8 mouse cellular contexts compared by ENCODE assay signal in the genomic region with DNA sequence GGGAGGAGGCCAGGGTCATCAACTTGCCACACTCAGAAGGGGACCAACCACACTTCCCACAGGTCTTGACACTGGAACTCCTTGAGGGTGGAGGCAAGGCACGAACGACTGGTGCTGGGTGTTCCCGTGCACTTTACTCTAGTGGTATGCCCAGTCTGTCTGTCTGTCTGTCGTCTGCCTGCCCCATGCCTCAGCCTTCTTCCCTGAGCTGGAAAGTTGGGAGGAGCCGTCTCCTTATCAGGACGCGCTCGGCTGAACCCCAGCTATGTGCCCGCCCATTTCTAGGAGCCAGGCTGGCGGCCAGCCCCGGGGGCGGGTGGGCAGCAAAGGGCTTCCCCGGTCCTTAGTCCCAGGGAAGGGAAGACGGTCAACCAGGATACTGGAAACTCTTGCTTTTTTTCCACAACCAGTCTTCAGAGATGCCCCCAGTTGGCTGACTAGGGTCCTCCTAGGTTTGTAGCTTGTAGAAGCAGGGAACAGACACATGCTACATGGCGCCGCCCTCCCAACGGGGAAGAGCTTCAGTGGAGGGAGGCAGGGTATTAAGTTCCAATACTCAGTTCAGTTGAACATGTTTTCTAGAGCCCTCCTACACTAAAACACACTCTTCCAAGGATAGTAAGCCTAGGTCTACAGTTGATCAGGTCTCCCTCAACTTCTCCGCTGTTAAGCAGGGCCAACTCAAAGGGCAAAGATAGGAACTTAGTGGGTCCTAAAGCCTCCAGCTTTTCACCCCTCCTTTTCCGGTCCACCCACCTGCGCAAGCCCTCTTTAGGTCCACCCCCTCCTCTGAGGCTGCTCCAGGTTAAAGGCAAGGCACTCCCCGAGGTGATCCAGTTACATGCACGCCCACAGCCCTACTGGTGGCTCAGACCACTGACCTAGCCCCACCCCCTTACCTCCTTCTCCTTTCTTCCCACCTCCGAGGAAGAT. TPM values are rescaled to one million over a fixed set of nuclear protein-coding genes. Genes with fewer than 3 reads are reported as not detected.
A peak's percentile ranks its signal among the peaks of the same experiment; 100 is the strongest.
DNase-seq lines count a peak whose midpoint lies in the region; ATAC-seq and TF ChIP-seq lines count a peak whose summit lies in the region.

No protein-coding gene starts in this region.

- no peaks in the 10 kb centered on the region for H3K27me3 ChIP-seq in heart, embryonic 11.5 days (ENCODE audit: control insufficient read depth, insufficient read depth, low read length)
- no peaks in the 10 kb centered on the region for H3K27me3 ChIP-seq in stomach, postnatal 0 days (ENCODE audit: control insufficient read depth, insufficient read depth, low read length)

- H3K27ac ChIP-seq in heart, embryonic 11.5 days (ENCODE audit: low read depth, low read length): peak overlapping the region; percentile 100
- peak overlapping the region; percentile 97 for H3K27ac ChIP-seq in stomach, postnatal 0 days (replicated peaks)

- H3K36me3 ChIP-seq in heart, embryonic 11.5 days (ENCODE audit: control insufficient read depth, insufficient read depth, low read length): peaks cover 10% of the 10 kb centered on the region
- no peaks in the 10 kb centered on the region for H3K36me3 ChIP-seq in stomach, postnatal 0 days (ENCODE audit: control insufficient read depth, insufficient read depth, low read length)

- no peaks in the 10 kb centered on the region for H3K9me3 ChIP-seq in heart, embryonic 11.5 days (replicated peaks; ENCODE audit: control insufficient read depth, low read length)
- H3K9me3 ChIP-seq in stomach, postnatal 0 days (ENCODE audit: control insufficient read depth, low read length): no peaks in the 10 kb centered on the region

- H3K9ac ChIP-seq in heart, embryonic 11.5 days (ENCODE audit: low read depth, low read length): peak overlapping the region; percentile 100
- H3K9ac ChIP-seq in stomach, postnatal 0 days (ENCODE audit: low read length): peak overlapping the region; percentile 96

- peaks cover 35% of the 10 kb centered on the region for H3K4me1 ChIP-seq in heart, embryonic 11.5 days (ENCODE audit: control insufficient read depth, insufficient read depth, low read length)
- H3K4me1 ChIP-seq in stomach, postnatal 0 days (replicated peaks; ENCODE audit: control insufficient read depth, insufficient read depth): no peaks in the 10 kb centered on the region; the same call in none of the 2 replicates

- no peak for TF ChIP-seq EP300 in stomach, postnatal 0 days (optimal IDR thresholded peaks at IDR 0.05)

- peak; percentile 67 for DNase-seq in NIH3T3 (ENCODE audit: low read depth)
- DNase-seq in embryo, embryonic 10 days (ENCODE audit: low spot score): peak; percentile 89
- peak; percentile 79 for DNase-seq in kidney, adult 9 months
- peak; percentile 84 for DNase-seq in lung, postnatal 10 days
- peak; percentile 91 for DNase-seq in stomach, postnatal 0 days (ENCODE audit: low spot score)
- no peak for DNase-seq in frontal cortex, postnatal 14 days (ENCODE audit: low spot score in 2 of 2)
- DNase-seq in frontal cortex, adult 2 months (ENCODE audit: extremely low spot score in 1 of 2, low spot score in 1 of 2): no peak

- TF ChIP-seq CTCF in stomach, postnatal 0 days (IDR thresholded peaks at IDR 0.05; ENCODE audit: low read depth): no peak

- H3K4me3 ChIP-seq in heart, embryonic 11.5 days (ENCODE audit: low read depth, low read length): peak overlapping the region; percentile 98
- H3K4me3 ChIP-seq in stomach, postnatal 0 days (ENCODE audit: low read depth, low read length): peak overlapping the region; percentile 81

- H3K4me2 ChIP-seq in heart, embryonic 11.5 days: peak overlapping the region; percentile 97
- H3K4me2 ChIP-seq in stomach, postnatal 0 days (replicated peaks; ENCODE audit: low read depth): peak overlapping the region; percentile 97

- peak; percentile 60 for ATAC-seq in heart, embryonic 11.5 days (replicated peaks; ENCODE audit: insufficient number of reproducible peaks, low FRiP score, low TSS enrichment)
- ATAC-seq in stomach, postnatal 0 days (ENCODE audit: low FRiP score, low TSS enrichment): peak; percentile 81

- WGBS in heart, embryonic 11.5 days (ENCODE audit: insufficient replicate concordance): under 1% methylated on average over 23 of the region's 23 CpGs
- 7% methylated on average over 23 of the region's 23 CpGs for WGBS in stomach, postnatal 0 days

RNA-seq across cellular contexts. Expression of a gene that starts 3.7 kb away (rescaled TPM):
- 30.5 and 31.6 TPM in 2 replicates for polyA plus RNA-seq in heart, embryonic 11.5 days (2014; fragmentation: Nextera tagmentation; extraction: Ambion mirVana)
- polyA plus RNA-seq in stomach, postnatal 0 days (2015; fragmentation: Nextera tagmentation; extraction: Ambion mirVana): 6.0 and 7.3 TPM in 2 replicates
- 3.1 TPM in 2 replicates for polyA plus RNA-seq in frontal cortex, adult 2 months (2012; rRNA removed)

Comparison
In these comparisons a context has a peak if more than half of its experiments do, and no peak if none do; other contexts are left out.
1. DNase-seq: peak in NIH3T3 (single experiment), embryo, embryonic 10 days (single experiment), kidney, adult 9 months (single experiment), lung, postnatal 10 days (single experiment) and stomach, postnatal 0 days (single experiment); none in frontal cortex, postnatal 14 days (0 of 2) and frontal cortex, adult 2 months (0 of 2).